Mouse (Mus musculus) MN1 (cell line): ENCODE data around the gene Naaa.

Source experiments
- DNase-seq: peaks from one replicate; pipeline ENCODE4 v3.0.0-alpha.2; 2016; ENCODE audit warnings: low spot score

The Naaa gene

DNA sequence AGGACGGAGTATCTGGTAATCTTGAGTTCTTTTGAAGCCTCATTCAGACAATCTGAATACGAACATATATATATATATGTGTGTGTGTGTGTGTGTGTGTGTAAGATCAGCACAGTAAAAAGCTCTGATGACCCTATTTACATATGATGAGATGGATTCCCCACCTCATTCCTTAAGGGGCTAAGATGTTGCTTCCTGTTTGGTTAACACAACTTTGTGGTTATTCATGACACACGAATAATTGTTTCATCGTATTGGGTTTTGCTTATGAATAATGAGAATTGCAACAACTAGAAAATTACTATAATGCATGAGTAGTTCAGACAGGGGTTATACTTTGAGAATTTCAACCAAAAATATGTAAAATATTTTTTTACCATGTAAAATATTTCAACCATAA is 62.7 kb downstream of the Naaa start, which contains the start of gene U90926:
Gene U90926, minus strand, starts transcription at position 101 of the 400 bp plus-strand sequence.
- DNase-seq: no peak

DNA sequence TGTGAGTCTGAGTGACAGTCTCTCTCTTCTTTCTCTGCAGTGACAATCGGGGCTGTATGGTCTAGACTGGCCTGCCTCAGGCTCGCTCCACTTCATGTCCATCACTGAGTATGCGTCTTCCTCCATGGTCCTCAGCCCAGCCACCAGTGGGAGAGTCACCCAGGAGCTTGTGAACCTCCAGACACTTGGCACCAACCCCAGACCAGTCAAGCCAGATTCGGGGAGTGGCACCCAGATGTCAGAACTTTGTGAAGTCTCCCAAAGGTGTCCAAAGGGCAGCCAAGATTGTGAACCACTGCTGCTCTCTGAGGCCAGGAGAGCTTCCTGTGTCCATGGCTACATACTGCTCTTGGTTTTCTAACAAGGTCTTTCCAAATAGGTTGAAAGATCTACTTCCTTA is 65.7 kb downstream of the Naaa start:
- no peak for DNase-seq

DNA sequence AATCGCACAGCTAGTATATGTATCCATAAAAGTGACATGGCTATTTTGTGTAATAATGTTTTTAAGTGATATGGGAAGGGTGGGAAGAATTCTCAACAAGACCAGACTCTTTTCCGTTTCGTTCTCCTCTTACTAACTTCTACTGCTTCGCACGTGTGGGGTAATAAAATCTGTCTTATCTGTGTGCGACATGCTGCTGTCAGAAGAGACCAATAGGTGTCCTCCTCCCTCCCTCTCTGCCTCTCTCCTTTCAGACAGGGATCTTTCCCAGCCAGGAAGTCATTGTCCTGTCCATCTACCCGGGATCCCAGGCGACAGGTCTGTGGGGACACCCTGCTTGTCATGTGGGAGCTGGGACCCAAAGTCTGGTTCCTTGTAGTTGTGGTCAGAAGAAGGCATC is 67.8 kb downstream of the Naaa start:
- no peak for DNase-seq
